Mouse (Mus musculus) liver, embryonic 11.5 days (tissue): ENCODE measurements around the gene Rnase1. TPM values are rescaled to one million over a fixed set of nuclear protein-coding genes. Genes with fewer than 3 reads are reported as not detected.

Experiments used
- polyA plus RNA-seq: library from polyadenylated mRNA; unstranded; fragments of >200 nt; fragmentation: Nextera tagmentation; extraction: Ambion mirVana; gene quantifications from 2 replicates; pipeline ENCODE4 v1.2.1, GENCODE M21; 2014

The Rnase1 gene
- polyA plus RNA-seq, 1 experiment from 2014 or later: not detected

Other genes starting within 250 kb of the Rnase1 start
- 0.34 and 0.47 TPM in 2 replicates for gene Klhl33, start 249.3 kb downstream of the Rnase1 start, polyA plus RNA-seq
- 116 and 119 TPM in 2 replicates for gene Osgep, start 221.9 kb downstream of the Rnase1 start, polyA plus RNA-seq
- 251 and 267 TPM in 2 replicates for gene Apex1, start 221.8 kb downstream of the Rnase1 start, polyA plus RNA-seq
- gene Pip4p1, start 215.9 kb downstream of the Rnase1 start, polyA plus RNA-seq: 36.9 and 42.2 TPM in 2 replicates
- gene Pnp, start 215.7 kb downstream of the Rnase1 start, polyA plus RNA-seq: 86.7 and 87.7 TPM in 2 replicates
- not detected in 2 replicates for gene Gm49342, start 202.3 kb downstream of the Rnase1 start, polyA plus RNA-seq
- gene Pnp2, start 190.8 kb downstream of the Rnase1 start, polyA plus RNA-seq: 2.8 and 2.9 TPM in 2 replicates
- not detected in 2 replicates for gene Rnase10, start 139.0 kb downstream of the Rnase1 start, polyA plus RNA-seq
- gene Rnase9, start 104.9 kb downstream of the Rnase1 start, polyA plus RNA-seq: not detected in 2 replicates
- not detected in 2 replicates for gene Rnase11, start 96.6 kb downstream of the Rnase1 start, polyA plus RNA-seq
- gene Rnase12, start 89.1 kb downstream of the Rnase1 start, polyA plus RNA-seq: 1.4 and 1.6 TPM in 2 replicates
- gene Olfr750, start 72.3 kb downstream of the Rnase1 start, polyA plus RNA-seq: not detected in 2 replicates
- 13.3 and 13.6 TPM in 2 replicates for gene Rnase4, start 55.7 kb downstream of the Rnase1 start, polyA plus RNA-seq
- 3.6 and 4.0 TPM in 2 replicates for gene Ang, start 55.6 kb downstream of the Rnase1 start, polyA plus RNA-seq
- not detected in 2 replicates for gene Eddm3b, start 32.4 kb downstream of the Rnase1 start, polyA plus RNA-seq
- gene Rnase6, start 22.9 kb downstream of the Rnase1 start, polyA plus RNA-seq: 3.2 and 4.2 TPM in 2 replicates
- not detected in 2 replicates for gene Rnase2b, start 15.5 kb upstream of the Rnase1 start, polyA plus RNA-seq
- not detected in 2 replicates for gene Ang2, start 52.4 kb upstream of the Rnase1 start, polyA plus RNA-seq
- not detected in 2 replicates for gene Ear14, start 56.6 kb upstream of the Rnase1 start, polyA plus RNA-seq
- not detected in 2 replicates for gene Rnase2a, start 109.3 kb upstream of the Rnase1 start, polyA plus RNA-seq
- gene Gm7247, start 215.0 kb upstream of the Rnase1 start, polyA plus RNA-seq: not detected in 2 replicates